Mouse (Mus musculus): ENCODE measurements around the gene Ackr2. TPM values are rescaled to one million over a fixed set of nuclear protein-coding genes. Genes with fewer than 3 reads are reported as not detected.

Ackr2 gene
- polyA plus RNA-seq, 1 experiment from 2014 or later, result 14.8 TPM

GRCm38 (mm10) chr9:121959966-121960635, 61.9 kb downstream of the Ackr2 start:
- H3K4me3 ChIP-seq (ENCODE audit: low read depth, low read length), result no peak overlapping the region
- no peaks in the 10 kb centered on the region for H3K27me3 ChIP-seq (replicated peaks; ENCODE audit: insufficient read depth, low read length)
- DNase-seq (ENCODE audit: low spot score), result peak; percentile 21
- H3K36me3 ChIP-seq (ENCODE audit: insufficient read depth, low read length), result no peaks in the 10 kb centered on the region
- no peak overlapping the region for H3K4me2 ChIP-seq (replicated peaks; ENCODE audit: low read depth, low read length)
- H3K4me1 ChIP-seq (ENCODE audit: insufficient read depth, low read depth, low read length), result no peaks in the 10 kb centered on the region
- no peaks in the 10 kb centered on the region for H3K9me3 ChIP-seq (ENCODE audit: low read length)
- peak; percentile 16; the same call in 1 of the 2 replicates for ATAC-seq
- 44% methylated on average over 7 of the region's 7 CpGs for WGBS
- TF ChIP-seq EP300 (IDR thresholded peaks at IDR 0.05) (no peak), CTCF (IDR thresholded peaks at IDR 0.05) (no peak)
- no peak overlapping the region for H3K9ac ChIP-seq (replicated peaks; ENCODE audit: low read depth)
- H3K27ac ChIP-seq (ENCODE audit: low read length), result no peak overlapping the region

Other genes with a start within 250 kb of the Ackr2 start
- gene Sec22c, start 192.9 kb upstream of the Ackr2 start, polyA plus RNA-seq (2015; fragmentation: Nextera tagmentation; extraction: Ambion mirVana), result 6.1 and 7.7 TPM in 2 replicates
- gene Ss18l2, start 188.0 kb upstream of the Ackr2 start, polyA plus RNA-seq (2015; fragmentation: Nextera tagmentation; extraction: Ambion mirVana), result 79.7 and 104 TPM in 2 replicates
- 43.6 and 51.3 TPM in 2 replicates for gene Nktr, start 179.2 kb upstream of the Ackr2 start, polyA plus RNA-seq (2015; fragmentation: Nextera tagmentation; extraction: Ambion mirVana)
- gene Zfp651, start 139.0 kb upstream of the Ackr2 start, polyA plus RNA-seq (2015; fragmentation: Nextera tagmentation; extraction: Ambion mirVana), result 10.7 and 11.2 TPM in 2 replicates
- gene Klhl40, start 120.7 kb upstream of the Ackr2 start, polyA plus RNA-seq (2015; fragmentation: Nextera tagmentation; extraction: Ambion mirVana), result 0.05 TPM in 1 of 2 replicates, not detected in the other
- 0.73 and 1.0 TPM in 2 replicates for gene Hhatl, start 105.8 kb upstream of the Ackr2 start, polyA plus RNA-seq (2015; fragmentation: Nextera tagmentation; extraction: Ambion mirVana)
- 1.8 and 2.0 TPM in 2 replicates for gene Ccdc13, start 58.9 kb upstream of the Ackr2 start, polyA plus RNA-seq (2015; fragmentation: Nextera tagmentation; extraction: Ambion mirVana)
- 164 and 206 TPM in 2 replicates for gene Higd1a, start 40.0 kb upstream of the Ackr2 start, polyA plus RNA-seq (2015; fragmentation: Nextera tagmentation; extraction: Ambion mirVana)
- 0.10 and 0.18 TPM in 2 replicates for gene Cyp8b1, start 17.9 kb downstream of the Ackr2 start, polyA plus RNA-seq (2015; fragmentation: Nextera tagmentation; extraction: Ambion mirVana)
- gene Fam198a, start 52.6 kb downstream of the Ackr2 start, polyA plus RNA-seq (2015; fragmentation: Nextera tagmentation; extraction: Ambion mirVana), result 1.6 and 3.0 TPM in 2 replicates
- gene Pomgnt2, start 98.8 kb downstream of the Ackr2 start, polyA plus RNA-seq (2015; fragmentation: Nextera tagmentation; extraction: Ambion mirVana), result 4.3 and 5.6 TPM in 2 replicates
- 93.6 and 100 TPM in 2 replicates for gene Snrk, start 218.9 kb downstream of the Ackr2 start, polyA plus RNA-seq (2015; fragmentation: Nextera tagmentation; extraction: Ambion mirVana)